Comparison of ENCODE assay signal across 1 mouse cellular context in the genomic region with DNA sequence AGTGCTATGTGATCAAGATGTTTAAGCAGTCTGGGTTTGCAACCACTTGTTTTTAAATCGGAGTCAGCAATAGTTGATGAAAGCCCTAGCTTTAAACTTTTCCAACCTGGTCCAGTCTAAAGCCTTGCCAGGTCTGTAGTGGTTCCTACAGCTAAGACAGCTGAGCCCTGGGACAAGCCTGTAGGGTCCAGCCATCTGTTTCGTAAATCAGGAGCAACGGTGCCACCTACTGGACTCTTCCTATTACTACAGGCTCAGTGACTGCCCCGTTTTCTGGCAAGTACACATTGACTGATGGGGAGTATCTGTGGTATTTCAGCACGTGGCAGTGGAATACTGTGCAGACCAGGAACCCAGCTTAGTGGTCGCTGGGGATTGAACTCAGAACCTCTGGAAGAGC.
TF ChIP-seq lines count a peak whose summit lies in the region.

No protein-coding gene starts in this region.

TF ChIP-seq in myocyte, 11 proteins besides CTCF, POLR2A, EP300 and RAD21 (continued from another document):
- no peak for TF ChIP-seq MAX (IDR thresholded peaks at IDR 0.05; ENCODE audit: low read depth)
- TF ChIP-seq TCF3 (IDR thresholded peaks at IDR 0.05; ENCODE audit: insufficient read length, low read depth), result no peak
- peak in 2 of 3 experiments; percentile 21 to 30 for TF ChIP-seq MYOD1 (IDR thresholded peaks at IDR 0.05; ENCODE audit: control insufficient read depth in 1 of 3, insufficient read length in 2 of 3, low read depth in 2 of 3)
- no peak for TF ChIP-seq REST (IDR thresholded peaks at IDR 0.05; ENCODE audit: insufficient read depth, insufficient read length)
